Mouse (Mus musculus) forebrain, embryonic 11.5 days (tissue): ENCODE measurements around the gene Arhgap42. TPM values are rescaled to one million over a fixed set of nuclear protein-coding genes. Genes with fewer than 3 reads are reported as not detected.
A peak's percentile ranks its signal among the peaks of the same experiment; 100 is the strongest.

Source experiments
- ATAC-seq: fragments of 200-750 bp; cut with Nextera tagmentation; replicated peaks from 2 replicates; pipeline ENCODE4 v1.8.0; 2017; ENCODE audit warnings: moderate TSS enrichment; ENCODE audit not compliant: low FRiP score
- DNase-seq: peaks from one replicate; pipeline ENCODE4 v3.0.0-alpha.2; 2017; ENCODE audit warnings: low spot score
- H3K27ac ChIP-seq: fragments of 300-500 bp; sonication (generic); 2 replicates; pipeline ENCODE4 v1.5.1; 2014; ENCODE audit warnings: low read depth, low read length
- H3K27me3 ChIP-seq: fragments of 300-500 bp; sonication (generic); 2 replicates; pipeline ENCODE4 v1.6.1; 2014; ENCODE audit warnings: mild to moderate bottlenecking, low read length, mixed read lengths; ENCODE audit not compliant: control insufficient read depth, insufficient read depth
- H3K36me3 ChIP-seq: fragments of 300-500 bp; sonication (generic); 2 replicates; pipeline ENCODE4 v1.6.1; 2014; ENCODE audit warnings: mild to moderate bottlenecking, low read length, moderate library complexity, mixed read lengths; ENCODE audit not compliant: control insufficient read depth, insufficient read depth
- H3K4me1 ChIP-seq: fragments of 300-500 bp; sonication (generic); replicated peaks from 2 replicates; pipeline ENCODE4 v1.6.1; 2014; ENCODE audit warnings: low read length, mixed read lengths; ENCODE audit not compliant: control insufficient read depth, insufficient read depth
- H3K4me2 ChIP-seq: fragments of 300-500 bp; sonication (generic); 2 replicates; pipeline ENCODE4 v1.6.1; 2014; ENCODE audit warnings: low read depth, mild to moderate bottlenecking, low read length, moderate library complexity, mixed read lengths; ENCODE audit not compliant: severe bottlenecking
- H3K4me3 ChIP-seq: fragments of 300-500 bp; sonication (generic); 2 replicates; pipeline ENCODE4 v1.5.1; 2014; ENCODE audit warnings: low read depth, low read length
- H3K9ac ChIP-seq: fragments of 300-500 bp; sonication (generic); 2 replicates; pipeline ENCODE4 v1.6.1; 2014; ENCODE audit warnings: low read length
- H3K9me3 ChIP-seq: fragments of 300-500 bp; sonication (generic); 2 replicates; pipeline ENCODE4 v1.6.1; 2016; ENCODE audit warnings: low read length, mixed read lengths; ENCODE audit not compliant: control insufficient read depth
- WGBS: fragments of 180-500 bp; shearing (Covaris S2); extraction: QIAGEN DNeasy Blood & Tissue Kit; methylation state at CpG from one replicate; pipeline ENCODE4 v1.1.7; 2014; 5-methylcytosine and 5-hydroxymethylcytosine counted together
- polyA plus RNA-seq: library from polyadenylated mRNA; unstranded; fragments of >200 nt; fragmentation: Nextera tagmentation; extraction: Ambion mirVana; gene quantifications from 2 replicates; pipeline ENCODE4 v1.2.1, GENCODE M21; 2014

Gene Arhgap42
- polyA plus RNA-seq, 1 experiment from 2014 or later: 20.6 TPM

DNA sequence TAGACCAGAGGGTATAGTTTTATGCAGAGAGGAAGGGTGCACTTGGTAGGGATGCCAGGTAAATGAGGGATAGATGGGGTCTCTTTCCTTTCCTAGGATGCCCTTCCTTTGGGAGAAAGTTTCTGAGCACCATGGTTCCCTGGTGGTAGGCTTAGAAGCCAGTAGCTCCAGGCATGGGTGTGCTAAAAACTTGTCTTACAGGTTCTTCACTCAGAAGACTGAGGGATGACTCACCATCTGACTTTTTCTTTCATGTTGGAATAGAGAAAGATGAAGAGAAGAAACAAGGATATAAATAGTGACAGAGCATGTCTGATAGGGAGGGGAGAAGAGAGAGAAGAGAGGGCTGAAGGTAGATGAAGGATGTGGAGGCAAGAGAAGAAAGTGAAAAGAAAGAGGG, 7.1 kb upstream of the Arhgap42 start:
- no peak overlapping the region for H3K9ac ChIP-seq
- no peaks in the 10 kb centered on the region for H3K36me3 ChIP-seq
- H3K27ac ChIP-seq: no peak overlapping the region
- no peak overlapping the region for H3K4me2 ChIP-seq
- H3K9me3 ChIP-seq: no peaks in the 10 kb centered on the region
- H3K4me3 ChIP-seq: no peak overlapping the region
- H3K4me1 ChIP-seq: no peaks in the 10 kb centered on the region
- DNase-seq (no peak), ATAC-seq (no peak)
- no peaks in the 10 kb centered on the region for H3K27me3 ChIP-seq

DNA sequence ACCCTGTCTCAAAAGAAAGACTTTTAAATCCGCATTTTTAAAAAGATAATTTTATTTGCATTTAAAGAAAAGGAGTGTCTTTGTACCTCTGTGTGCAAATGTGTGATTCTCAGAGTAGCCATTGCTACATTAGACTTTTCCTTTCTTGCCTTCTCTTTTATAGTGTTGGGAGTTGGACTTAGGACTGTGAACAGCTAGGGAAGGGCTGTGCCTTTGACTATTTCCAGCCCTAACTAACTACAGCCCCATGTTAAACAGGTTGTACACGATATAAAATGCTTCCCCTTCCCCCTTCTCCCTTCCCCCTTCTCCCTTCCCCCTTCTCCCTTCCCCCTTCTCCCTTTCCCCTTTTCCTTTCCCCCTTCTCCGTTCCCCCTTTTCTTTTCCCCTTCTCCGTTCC, 4.9 kb upstream of the Arhgap42 start:
- H3K4me3 ChIP-seq: no peak overlapping the region
- no peak for DNase-seq
- H3K4me1 ChIP-seq: no peaks in the 10 kb centered on the region
- no peak overlapping the region for H3K9ac ChIP-seq
- no peak for ATAC-seq
- no peaks in the 10 kb centered on the region for H3K36me3 ChIP-seq
- H3K9me3 ChIP-seq: no peaks in the 10 kb centered on the region
- 70% methylated on average over 4 of the region's 4 CpGs for WGBS
- H3K27me3 ChIP-seq: no peaks in the 10 kb centered on the region
- H3K27ac ChIP-seq: no peak overlapping the region
- no peak overlapping the region for H3K4me2 ChIP-seq

DNA sequence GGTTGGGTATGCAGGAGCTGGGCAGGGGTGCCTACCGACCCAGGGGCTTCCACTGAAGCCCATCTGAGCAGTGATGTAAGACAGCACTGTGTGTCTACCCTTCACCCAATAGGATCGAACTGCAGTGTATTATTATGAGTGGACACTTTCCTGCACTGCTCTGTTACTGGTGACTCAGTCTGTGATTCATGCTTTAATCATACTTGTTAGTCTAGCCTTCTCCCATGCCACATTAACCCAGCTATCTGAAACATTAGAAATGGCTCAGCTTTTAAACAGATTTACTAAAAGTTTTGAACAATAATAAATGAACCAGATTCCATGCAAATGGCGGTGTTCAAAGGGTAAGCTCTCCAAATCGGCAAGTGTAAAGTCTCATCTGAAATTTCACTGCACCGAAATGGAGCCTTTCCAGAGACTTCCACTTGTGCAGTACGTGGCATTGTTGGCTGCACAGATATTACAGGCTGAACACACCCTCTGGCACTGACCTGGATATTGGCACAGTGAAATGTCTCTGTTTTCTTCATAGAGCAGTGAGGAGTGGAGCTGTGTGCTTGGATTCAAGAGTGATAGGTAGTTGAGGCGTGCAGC, 2.4 kb upstream of the Arhgap42 start:
- Histone ChIP-seq H3K4me3 (no peak overlapping the region), H3K4me2 (no peak overlapping the region), H3K9ac (no peak overlapping the region), H3K27ac (no peak overlapping the region), H3K4me1 (0 out of 2 replicates have a peak, but pooled peaks cover 2% of the 10 kb centered on the region), H3K9me3 (no peaks in the 10 kb centered on the region), H3K36me3 (no peaks in the 10 kb centered on the region), H3K27me3 (no peaks in the 10 kb centered on the region)
- no peak for ATAC-seq
- WGBS: 91% methylated on average over 7 of the region's 7 CpGs
- DNase-seq: no peak

DNA sequence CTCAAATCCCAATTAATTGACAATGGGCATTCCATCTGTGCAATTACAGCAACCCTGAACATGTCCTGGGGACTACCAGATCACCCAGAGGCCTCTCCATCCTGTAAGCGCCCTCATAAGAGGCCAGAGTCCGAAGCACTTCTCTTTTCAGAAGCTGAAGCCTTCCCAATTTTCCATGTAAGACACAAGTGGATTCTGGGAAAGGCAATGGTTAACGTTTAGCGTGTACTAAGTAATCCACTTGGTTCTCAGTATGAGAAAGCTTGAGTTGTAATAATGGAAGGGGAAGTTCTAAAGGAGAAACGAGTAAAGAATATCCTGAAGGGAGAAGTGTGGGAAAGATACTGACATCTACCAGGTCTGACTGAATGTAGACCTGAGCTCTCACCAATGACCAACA, 1.4 kb downstream of the Arhgap42 start:
- Histone ChIP-seq H3K4me3 (peak overlapping the region; percentile 75), H3K27me3 (no peaks in the 10 kb centered on the region), H3K9ac (no peak overlapping the region), H3K4me1 (0 out of 2 replicates have a peak, but pooled peaks cover 2% of the 10 kb centered on the region), H3K27ac (no peak overlapping the region), H3K36me3 (no peaks in the 10 kb centered on the region), H3K4me2 (peak overlapping the region; percentile 73), H3K9me3 (no peaks in the 10 kb centered on the region)
- ATAC-seq (no peak), DNase-seq (no peak)
- 43% methylated on average over 5 of the region's 5 CpGs for WGBS

DNA sequence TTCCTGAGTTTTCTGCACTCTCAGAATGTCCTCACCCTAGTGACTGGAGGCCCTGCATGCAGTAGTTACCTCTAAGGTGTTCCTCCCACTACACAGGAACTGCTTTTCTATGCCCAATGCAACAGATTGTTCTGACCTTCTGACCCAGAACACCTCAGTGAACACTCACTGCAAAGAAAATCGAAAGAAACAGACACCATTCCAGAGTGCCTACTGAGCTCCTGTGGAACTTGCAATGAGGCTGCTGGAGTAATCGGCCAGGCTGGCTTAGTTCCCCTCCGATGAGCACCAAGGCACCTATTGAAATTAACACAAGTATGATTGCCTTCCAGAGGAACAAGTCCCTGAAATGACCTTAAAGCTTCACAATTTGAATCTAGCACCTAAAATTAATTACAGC, 9.2 kb downstream of the Arhgap42 start:
- 28% methylated on average over 3 of the region's 3 CpGs for WGBS

DNA sequence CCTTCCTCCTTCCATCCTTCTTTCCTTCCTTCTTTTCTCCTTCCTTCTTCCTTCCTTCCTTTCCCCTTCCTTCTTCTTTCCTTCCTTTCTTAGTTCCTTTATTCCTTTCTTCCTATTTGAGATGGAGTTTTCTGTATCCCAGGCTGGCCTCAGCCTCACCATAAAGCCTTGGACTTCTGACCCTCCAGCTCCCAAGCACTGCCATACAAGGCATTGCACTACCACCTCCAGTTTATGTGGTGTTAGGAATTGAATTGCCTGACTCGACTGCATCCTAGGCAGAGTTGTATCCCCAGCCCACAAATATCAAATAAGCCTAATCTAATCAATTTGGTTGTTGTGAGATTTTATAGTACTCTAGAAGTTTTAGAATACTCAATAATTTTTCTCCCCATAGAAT, 14.1 kb downstream of the Arhgap42 start:
- Histone ChIP-seq H3K4me1 (no peaks in the 10 kb centered on the region), H3K27ac (no peak overlapping the region), H3K4me3 (no peak overlapping the region), H3K4me2 (no peak overlapping the region), H3K9ac (no peak overlapping the region), H3K36me3 (no peaks in the 10 kb centered on the region), H3K9me3 (no peaks in the 10 kb centered on the region), H3K27me3 (no peaks in the 10 kb centered on the region)
- DNase-seq (no peak), ATAC-seq (no peak)
- 81% methylated on average over 1 of the region's 1 CpGs for WGBS

More for the DNA sequence above, 9.2 kb downstream of the Arhgap42 start:
- Histone ChIP-seq H3K27me3 (no peaks in the 10 kb centered on the region), H3K9me3 (no peaks in the 10 kb centered on the region), H3K4me1 (no peaks in the 10 kb centered on the region), H3K4me2 (no peak overlapping the region), H3K27ac (no peak overlapping the region), H3K9ac (no peak overlapping the region), H3K4me3 (no peak overlapping the region), H3K36me3 (no peaks in the 10 kb centered on the region)
- no peak for ATAC-seq
- DNase-seq: no peak

DNA sequence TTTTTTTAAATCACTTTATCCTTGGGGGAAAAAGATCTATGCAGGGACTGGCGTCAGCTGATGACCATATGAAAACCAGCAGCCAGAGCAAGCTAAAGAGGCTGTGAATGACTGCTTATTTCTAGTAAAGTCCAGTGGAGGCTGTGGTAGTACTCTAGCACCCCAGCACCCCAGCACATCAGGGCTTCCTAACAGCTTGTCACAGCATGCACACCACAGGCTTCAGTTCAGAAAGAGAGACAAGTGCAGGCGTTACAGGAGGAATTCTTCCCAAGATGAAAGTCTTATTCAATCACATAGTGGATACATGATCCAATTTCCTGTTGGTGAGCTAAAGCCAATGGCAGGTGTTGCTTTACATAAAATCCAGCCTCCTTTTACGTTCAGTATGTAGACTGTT, 15.5 kb downstream of the Arhgap42 start:
- ATAC-seq (no peak), DNase-seq (no peak)
- no peak overlapping the region for H3K27ac ChIP-seq
- WGBS: 60% methylated on average over 3 of the region's 3 CpGs
- H3K4me2 ChIP-seq: no peak overlapping the region
- no peaks in the 10 kb centered on the region for H3K4me1 ChIP-seq
- H3K36me3 ChIP-seq: no peaks in the 10 kb centered on the region
- H3K9ac ChIP-seq: no peak overlapping the region
- H3K9me3 ChIP-seq: no peaks in the 10 kb centered on the region
- no peak overlapping the region for H3K4me3 ChIP-seq
- no peaks in the 10 kb centered on the region for H3K27me3 ChIP-seq

DNA sequence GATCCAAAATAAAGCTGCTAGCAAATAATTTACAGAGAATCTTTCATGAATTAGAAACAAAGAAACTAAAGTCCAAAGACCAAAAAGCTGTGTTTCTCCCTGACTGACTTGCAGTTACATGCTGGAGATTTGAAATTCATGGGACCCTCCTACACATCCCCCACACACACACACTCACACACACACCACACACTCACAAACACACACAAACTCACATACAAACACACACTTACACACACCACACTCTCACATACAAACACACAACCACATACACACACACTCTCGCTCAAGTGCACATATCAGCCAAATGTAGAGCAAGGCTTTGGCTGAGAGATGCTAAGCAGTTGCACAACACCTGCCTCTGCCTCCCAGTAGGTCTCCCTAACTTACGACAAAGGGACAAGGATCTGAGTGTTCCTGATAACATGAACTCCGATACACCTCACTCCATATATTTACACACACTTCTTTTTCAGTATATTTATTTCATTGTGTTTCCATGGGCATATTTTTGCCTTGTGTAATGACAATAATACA, 16.9 kb downstream of the Arhgap42 start:
- H3K36me3 ChIP-seq: no peaks in the 10 kb centered on the region
- H3K4me1 ChIP-seq: no peaks in the 10 kb centered on the region
- H3K9ac ChIP-seq: no peak overlapping the region
- no peak overlapping the region for H3K4me2 ChIP-seq
- H3K27ac ChIP-seq: no peak overlapping the region
- ATAC-seq (no peak), DNase-seq (no peak)
- no peaks in the 10 kb centered on the region for H3K9me3 ChIP-seq
- no peaks in the 10 kb centered on the region for H3K27me3 ChIP-seq
- no peak overlapping the region for H3K4me3 ChIP-seq
- 82% methylated on average over 3 of the region's 3 CpGs for WGBS

DNA sequence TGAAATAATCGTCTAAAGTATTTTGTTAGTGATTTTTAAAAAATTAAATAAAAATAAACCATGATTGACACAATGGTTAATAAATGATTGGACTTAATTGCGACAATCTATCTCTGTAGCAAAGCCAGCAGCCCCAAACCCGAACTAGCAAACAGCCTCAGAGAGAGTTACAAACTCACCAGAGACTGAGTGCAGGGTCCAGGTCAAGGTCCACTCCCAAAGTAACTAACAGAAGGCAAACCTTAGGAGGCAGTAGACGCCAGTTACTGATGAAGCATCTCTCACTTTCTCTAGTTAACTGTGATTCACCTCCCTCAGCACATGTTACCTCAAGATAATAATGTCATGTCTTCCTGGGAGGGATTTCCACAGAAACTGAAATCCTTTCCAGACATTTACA, 17.7 kb downstream of the Arhgap42 start:
- Histone ChIP-seq H3K9ac (no peak overlapping the region), H3K27ac (no peak overlapping the region), H3K4me2 (no peak overlapping the region), H3K36me3 (no peaks in the 10 kb centered on the region), H3K4me1 (no peaks in the 10 kb centered on the region), H3K4me3 (no peak overlapping the region), H3K9me3 (no peaks in the 10 kb centered on the region), H3K27me3 (no peaks in the 10 kb centered on the region)
- no peak for ATAC-seq
- DNase-seq: no peak
- WGBS: 84% methylated on average over 4 of the region's 4 CpGs
